Mouse (Mus musculus) spleen, adult 2 months (tissue): ENCODE data around the gene Dyrk1a.

Experiments
- CTCF ChIP-seq: fragments of 200-500 bp; IDR thresholded peaks from 2 replicates; pipeline ENCODE4 v1.5.1; 2011; ENCODE audit warnings: mild to moderate bottlenecking, inconsistent platforms; ENCODE audit not compliant: insufficient read depth, insufficient read length, insufficient replicate concordance; ENCODE audit errors: extremely low read depth
- POLR2A ChIP-seq: fragments of 200-500 bp; IDR thresholded peaks from 2 replicates; pipeline ENCODE4 v1.6.1; 2011; ENCODE audit warnings: low read depth, low read length, inconsistent platforms

DNA sequence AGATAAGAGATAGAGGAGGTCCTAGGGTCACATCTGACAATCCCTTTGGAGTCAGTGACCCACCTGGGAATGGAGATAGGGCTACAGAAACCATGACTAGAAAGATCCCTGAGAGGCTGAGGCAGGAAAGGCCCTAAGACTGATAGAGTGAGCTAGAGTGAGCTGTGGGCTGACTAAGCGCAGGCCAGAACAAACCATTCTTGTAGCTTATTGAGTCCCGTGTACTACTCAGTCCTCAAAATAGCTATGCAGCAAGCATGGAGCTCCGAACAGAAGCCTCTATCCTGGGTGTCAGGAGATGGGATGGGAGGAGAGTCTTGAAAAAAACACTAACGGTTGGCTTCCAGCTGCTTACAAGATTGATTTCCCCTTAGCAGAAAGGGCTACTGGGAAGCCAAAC is 38.5 kb upstream of the Dyrk1a start:
- no peak for TF ChIP-seq CTCF
- no peak for TF ChIP-seq POLR2A
